Comparison of ENCODE assay signal across 28 mouse cellular contexts in genomic region chr4:82170930-82171329, GRCm38 (mm10).
DNase-seq lines count a peak whose midpoint lies in the region; ATAC-seq and TF ChIP-seq lines count a peak whose summit lies in the region.
"Had no signal": no experiment of that assay in that cellular context is flagged by ENCODE, and none has a peak within 500 bp of the region (broad histone marks: within the 10 kb centered on the region; RNA-seq: fewer than 3 reads in every experiment).

No protein-coding gene starts in this region.

- no peak overlapping the region for H3K9ac ChIP-seq in kidney, postnatal 0 days (ENCODE audit: low read depth, low read length)
- H3K9ac ChIP-seq in liver, postnatal 0 days (replicated peaks), result no peak overlapping the region
- no peak overlapping the region for H3K9ac ChIP-seq in liver, embryonic 12.5 days
- H3K9ac ChIP-seq in intestine, embryonic 15.5 days, result no peak overlapping the region
- H3K9ac ChIP-seq in limb, embryonic 13.5 days, result no peak overlapping the region
- H3K9ac ChIP-seq: embryonic facial prominence, embryonic 12.5 days; embryonic facial prominence, embryonic 15.5 days; forebrain, embryonic 12.5 days; forebrain, embryonic 15.5 days; heart, embryonic 13.5 days; hindbrain, embryonic 14.5 days had no signal

- H3K4me2 ChIP-seq in kidney, postnatal 0 days (ENCODE audit: low read length), result no peak overlapping the region
- peak overlapping the region; percentile 13 for H3K4me2 ChIP-seq in liver, postnatal 0 days (ENCODE audit: low read depth, low read length)
- H3K4me2 ChIP-seq in liver, embryonic 12.5 days, result no peak overlapping the region
- H3K4me2 ChIP-seq in intestine, embryonic 15.5 days (replicated peaks), result no peak overlapping the region
- no peak overlapping the region for H3K4me2 ChIP-seq in limb, embryonic 13.5 days (replicated peaks)
- H3K4me2 ChIP-seq: embryonic facial prominence, embryonic 12.5 days; embryonic facial prominence, embryonic 15.5 days; forebrain, embryonic 12.5 days; forebrain, embryonic 15.5 days; heart, embryonic 13.5 days; hindbrain, embryonic 14.5 days had no signal

- TF ChIP-seq CTCF in kidney, postnatal 0 days (IDR thresholded peaks at IDR 0.05; ENCODE audit: low read depth), result no peak
- TF ChIP-seq CTCF in liver, postnatal 0 days (IDR thresholded peaks at IDR 0.05; ENCODE audit: low read depth), result no peak

- WGBS in kidney, postnatal 0 days, result 25% methylated on average over 4 of the region's 4 CpGs
- 38% methylated on average over 4 of the region's 4 CpGs for WGBS in liver, postnatal 0 days (ENCODE audit: insufficient replicate concordance)
- 49% methylated on average over 4 of the region's 4 CpGs for WGBS in liver, embryonic 12.5 days (ENCODE audit: insufficient replicate concordance)
- WGBS in intestine, embryonic 15.5 days, result 32% methylated on average over 4 of the region's 4 CpGs
- 9% methylated on average over 4 of the region's 4 CpGs for WGBS in limb, embryonic 13.5 days

- no peaks in the 10 kb centered on the region for H3K9me3 ChIP-seq in kidney, postnatal 0 days (replicated peaks; ENCODE audit: low read length)
- H3K9me3 ChIP-seq in liver, postnatal 0 days (ENCODE audit: low read length), result no peaks in the 10 kb centered on the region
- H3K9me3 ChIP-seq in liver, embryonic 12.5 days (replicated peaks), result no peaks in the 10 kb centered on the region
- H3K9me3 ChIP-seq in intestine, embryonic 15.5 days, result no peaks in the 10 kb centered on the region
- H3K9me3 ChIP-seq in limb, embryonic 13.5 days, result no peaks in the 10 kb centered on the region
- H3K9me3 ChIP-seq: embryonic facial prominence, embryonic 12.5 days; embryonic facial prominence, embryonic 15.5 days; forebrain, embryonic 12.5 days; forebrain, embryonic 15.5 days; heart, embryonic 13.5 days had no signal

- H3K27ac ChIP-seq in kidney, postnatal 0 days, result no peak overlapping the region
- no peak overlapping the region for H3K27ac ChIP-seq in liver, postnatal 0 days (ENCODE audit: low read depth)
- H3K27ac ChIP-seq in liver, embryonic 12.5 days, result no peak overlapping the region
- H3K27ac ChIP-seq in intestine, embryonic 15.5 days, result no peak overlapping the region; the same call in 1 of the 2 replicates
- H3K27ac ChIP-seq in limb, embryonic 13.5 days, result peak overlapping the region; percentile 49
- H3K27ac ChIP-seq: embryonic facial prominence, embryonic 12.5 days; embryonic facial prominence, embryonic 15.5 days; forebrain, embryonic 12.5 days; forebrain, embryonic 15.5 days; heart, embryonic 13.5 days; hindbrain, embryonic 14.5 days had no signal

- no peaks in the 10 kb centered on the region for H3K27me3 ChIP-seq in kidney, postnatal 0 days (ENCODE audit: insufficient read depth, low read length)
- H3K27me3 ChIP-seq in liver, postnatal 0 days (ENCODE audit: insufficient read depth, low read length), result no peaks in the 10 kb centered on the region
- H3K27me3 ChIP-seq in liver, embryonic 12.5 days (replicated peaks), result no peaks in the 10 kb centered on the region
- H3K27me3 ChIP-seq in intestine, embryonic 15.5 days (replicated peaks), result no peaks in the 10 kb centered on the region
- H3K27me3 ChIP-seq in limb, embryonic 13.5 days, result no peaks in the 10 kb centered on the region
- H3K27me3 ChIP-seq: CH12.LX; embryonic facial prominence, embryonic 12.5 days; embryonic facial prominence, embryonic 15.5 days; forebrain, embryonic 12.5 days; forebrain, embryonic 15.5 days; heart, embryonic 13.5 days had no signal

- ATAC-seq in kidney, postnatal 0 days (replicated peaks; ENCODE audit: low FRiP score, low read depth), result no peak
- no peak for ATAC-seq in liver, postnatal 0 days
- ATAC-seq in liver, embryonic 12.5 days, result no peak
- ATAC-seq in intestine, embryonic 15.5 days, result 0 out of 2 replicates have a peak, but pooled peaks have one; percentile 25
- peak; percentile 57 for ATAC-seq in limb, embryonic 13.5 days (ENCODE audit: low FRiP score, low read depth)
- ATAC-seq: forebrain, embryonic 15.5 days had no signal

- peaks cover 6% of the 10 kb centered on the region; the same call in 1 of the 2 replicates for H3K4me1 ChIP-seq in kidney, postnatal 0 days (replicated peaks; ENCODE audit: insufficient read depth, low read length)
- no peaks in the 10 kb centered on the region for H3K4me1 ChIP-seq in liver, postnatal 0 days (ENCODE audit: insufficient read depth)
- no peaks in the 10 kb centered on the region for H3K4me1 ChIP-seq in liver, embryonic 12.5 days
- 0 out of 2 replicates have a peak, but pooled peaks cover 2% of the 10 kb centered on the region for H3K4me1 ChIP-seq in intestine, embryonic 15.5 days (replicated peaks)
- peaks cover 58% of the 10 kb centered on the region for H3K4me1 ChIP-seq in limb, embryonic 13.5 days
- H3K4me1 ChIP-seq: forebrain, embryonic 12.5 days; forebrain, embryonic 15.5 days had no signal

- no peak overlapping the region for H3K4me3 ChIP-seq in kidney, postnatal 0 days (replicated peaks; ENCODE audit: low read depth, low read length)
- H3K4me3 ChIP-seq in liver, postnatal 0 days (ENCODE audit: low read depth, low read length), result no peak overlapping the region
- H3K4me3 ChIP-seq in liver, embryonic 12.5 days, result no peak overlapping the region
- H3K4me3 ChIP-seq in intestine, embryonic 15.5 days (replicated peaks), result no peak overlapping the region
- H3K4me3 ChIP-seq in limb, embryonic 13.5 days, result no peak overlapping the region
- H3K4me3 ChIP-seq: embryonic facial prominence, embryonic 12.5 days; embryonic facial prominence, embryonic 15.5 days; erythroblast, embryonic 14.5 days; forebrain, embryonic 12.5 days; forebrain, embryonic 15.5 days; heart, embryonic 13.5 days had no signal

- no peaks in the 10 kb centered on the region for H3K36me3 ChIP-seq in kidney, postnatal 0 days (ENCODE audit: insufficient read depth, low read length)
- no peaks in the 10 kb centered on the region for H3K36me3 ChIP-seq in liver, postnatal 0 days (replicated peaks; ENCODE audit: insufficient read depth, low read length)
- no peaks in the 10 kb centered on the region for H3K36me3 ChIP-seq in liver, embryonic 12.5 days
- no peaks in the 10 kb centered on the region for H3K36me3 ChIP-seq in intestine, embryonic 15.5 days
- no peaks in the 10 kb centered on the region for H3K36me3 ChIP-seq in limb, embryonic 13.5 days
- H3K36me3 ChIP-seq: embryonic facial prominence, embryonic 12.5 days; embryonic facial prominence, embryonic 15.5 days; forebrain, embryonic 12.5 days; forebrain, embryonic 15.5 days; G1E; heart, embryonic 13.5 days had no signal

- peak; percentile 10 for DNase-seq in kidney, postnatal 0 days (ENCODE audit: low spot score)
- DNase-seq in kidney, postnatal 25 days, result no peak
- DNase-seq in liver, postnatal 0 days, result no peak
- no peak for DNase-seq in thymus, adult 18-20 months
- DNase-seq in urinary bladder, postnatal 36 days (ENCODE audit: low spot score in 2 of 2), result no peak
- DNase-seq: adrenal gland, adult 2 months; adrenal gland, postnatal 14 days; B cell, adult 2 months; cerebellum, adult 11 months; cerebellum, adult 2 months; cerebellum, adult 9-11 months; cerebellum, postnatal 25 days; gastrocnemius, postnatal 25 days; heart, adult 18-20 months; heart, postnatal 14 days; heart, postnatal 4 days had no signal

- TF ChIP-seq EP300 in liver, postnatal 0 days (IDR thresholded peaks at IDR 0.05; ENCODE audit: low read depth), result no peak

Comparison
In these comparisons a context has a peak if more than half of its experiments do, and no peak if none do; other contexts are left out.
1. ATAC-seq: peak in intestine, embryonic 15.5 days (single experiment) and limb, embryonic 13.5 days (single experiment); none in kidney, postnatal 0 days (single experiment), liver, postnatal 0 days (single experiment) and liver, embryonic 12.5 days (single experiment).